Mouse (Mus musculus): ENCODE data around the gene B2m.

DNA sequence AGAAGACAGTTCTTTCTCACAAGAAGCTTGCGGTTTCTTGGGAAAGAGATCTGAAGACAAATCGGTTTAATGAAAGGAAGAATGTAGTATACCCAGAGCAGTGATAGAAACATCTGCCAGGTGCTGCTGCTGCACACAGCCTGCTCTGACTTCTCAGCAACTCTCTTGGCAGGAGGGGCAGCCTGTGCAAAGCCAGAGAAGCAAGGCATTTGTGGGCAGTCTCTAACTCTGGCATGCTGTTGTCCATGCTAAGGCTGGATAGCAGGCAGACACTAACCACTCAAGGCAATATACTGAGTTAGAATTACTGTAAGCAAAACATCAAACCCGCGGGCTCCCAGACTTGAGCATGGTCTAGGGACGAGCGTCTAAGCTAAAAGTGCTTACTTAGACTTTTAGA, 12.2 kb downstream of the B2m start:
- TF ChIP-seq CTCF (IDR thresholded peaks at IDR 0.05; ENCODE audit: low read depth) = no peak
- no peak for TF ChIP-seq EP300 (optimal IDR thresholded peaks at IDR 0.05)
